Mouse (Mus musculus) heart, embryonic 11.5 days (tissue): ENCODE measurements around the gene Maml2. TPM values are rescaled to one million over a fixed set of nuclear protein-coding genes. Genes with fewer than 3 reads are reported as not detected.
A peak's percentile ranks its signal among the peaks of the same experiment; 100 is the strongest.

Source experiments
- ATAC-seq: fragments of 200-750 bp; cut with Nextera tagmentation; replicated peaks from 2 replicates; pipeline ENCODE4 v1.8.0; 2017; ENCODE audit warnings: moderate library complexity; ENCODE audit not compliant: insufficient number of reproducible peaks, low FRiP score, low TSS enrichment
- H3K27ac ChIP-seq: fragments of 300-500 bp; sonication (generic); 2 replicates; pipeline ENCODE4 v1.5.1; 2014; ENCODE audit warnings: mild to moderate bottlenecking, low read depth, low read length
- H3K27me3 ChIP-seq: fragments of 300-500 bp; sonication (generic); 2 replicates; pipeline ENCODE4 v1.6.1; 2014; ENCODE audit warnings: mild to moderate bottlenecking, low read length, mixed read lengths; ENCODE audit not compliant: control insufficient read depth, insufficient read depth
- H3K36me3 ChIP-seq: fragments of 300-500 bp; sonication (generic); 2 replicates; pipeline ENCODE4 v1.6.1; 2014; ENCODE audit warnings: mild to moderate bottlenecking, low read length, moderate library complexity, mixed read lengths; ENCODE audit not compliant: control insufficient read depth, insufficient read depth
- H3K4me1 ChIP-seq: fragments of 300-500 bp; sonication (generic); 2 replicates; pipeline ENCODE4 v1.6.1; 2014; ENCODE audit warnings: low read length; ENCODE audit not compliant: control insufficient read depth, insufficient read depth
- H3K4me2 ChIP-seq: fragments of 300-500 bp; sonication (generic); 2 replicates; pipeline ENCODE4 v1.6.1; 2014; ENCODE audit warnings: mild to moderate bottlenecking, moderate library complexity
- H3K4me3 ChIP-seq: fragments of 300-500 bp; sonication (generic); 2 replicates; pipeline ENCODE4 v1.5.1; 2014; ENCODE audit warnings: low read depth, low read length
- H3K9ac ChIP-seq: fragments of 300-500 bp; sonication (generic); 2 replicates; pipeline ENCODE4 v1.6.1; 2014; ENCODE audit warnings: mild to moderate bottlenecking, low read depth, low read length, moderate library complexity
- H3K9me3 ChIP-seq: fragments of 300-500 bp; sonication (generic); replicated peaks from 2 replicates; pipeline ENCODE4 v1.6.1; 2016; ENCODE audit warnings: low read length; ENCODE audit not compliant: control insufficient read depth
- WGBS: fragments of 180-500 bp; shearing (Covaris S2); extraction: QIAGEN DNeasy Blood & Tissue Kit; methylation state at CpG from one replicate; pipeline ENCODE4 v1.1.7; 2014; ENCODE audit not compliant: insufficient replicate concordance; 5-methylcytosine and 5-hydroxymethylcytosine counted together
- polyA plus RNA-seq: library from polyadenylated mRNA; unstranded; fragments of >200 nt; fragmentation: Nextera tagmentation; extraction: Ambion mirVana; gene quantifications from 2 replicates; pipeline ENCODE4 v1.2.1, GENCODE M21; 2014

Gene Maml2
- polyA plus RNA-seq, 1 experiment from 2014 or later, result 9.1 TPM

- Histone ChIP-seq H3K9me3 (no peaks in the 10 kb centered on the region), H3K4me3 (no peak overlapping the region), H3K27ac (no peak overlapping the region), H3K27me3 (no peaks in the 10 kb centered on the region), H3K9ac (no peak overlapping the region), H3K4me1 (peaks cover 26% of the 10 kb centered on the region), H3K36me3 (no peaks in the 10 kb centered on the region), H3K4me2 (no peak overlapping the region)
- ATAC-seq, result no peak
- 56% methylated on average over 4 of the region's 4 CpGs for WGBS
Measured at GRCm38 (mm10) chr9:13465358-13466020, 167.7 kb downstream of the Maml2 start.

- Histone ChIP-seq H3K4me3 (no peak overlapping the region), H3K27me3 (no peaks in the 10 kb centered on the region), H3K4me2 (no peak overlapping the region), H3K27ac (0 out of 2 replicates have a peak overlapping the region, but pooled peaks have one; percentile 22), H3K36me3 (no peaks in the 10 kb centered on the region), H3K9ac (no peak overlapping the region), H3K9me3 (no peaks in the 10 kb centered on the region), H3K4me1 (peaks cover 26% of the 10 kb centered on the region)
- ATAC-seq, result no peak
- 57% methylated on average over 4 of the region's 4 CpGs for WGBS
Measured at GRCm38 (mm10) chr9:13466351-13466750, 168.6 kb downstream of the Maml2 start.

- no peak overlapping the region for H3K4me3 ChIP-seq
- no peaks in the 10 kb centered on the region for H3K36me3 ChIP-seq
- H3K9ac ChIP-seq, result no peak overlapping the region
- H3K9me3 ChIP-seq, result no peaks in the 10 kb centered on the region
- no peak for ATAC-seq
- H3K4me2 ChIP-seq, result no peak overlapping the region
- WGBS, result 80% methylated on average over 10 of the region's 10 CpGs
- no peaks in the 10 kb centered on the region for H3K27me3 ChIP-seq
- peaks cover 26% of the 10 kb centered on the region for H3K4me1 ChIP-seq
- no peak overlapping the region for H3K27ac ChIP-seq
Measured at GRCm38 (mm10) chr9:13466816-13467215, 169.1 kb downstream of the Maml2 start.

- Histone ChIP-seq H3K27me3 (no peaks in the 10 kb centered on the region), H3K9me3 (no peaks in the 10 kb centered on the region), H3K4me2 (no peak overlapping the region), H3K27ac (peak overlapping the region; percentile 31; the same call in 1 of the 2 replicates), H3K4me1 (peaks cover 26% of the 10 kb centered on the region), H3K4me3 (no peak overlapping the region), H3K9ac (no peak overlapping the region), H3K36me3 (no peaks in the 10 kb centered on the region)
- no peak for ATAC-seq
- 80% methylated on average over 7 of the region's 7 CpGs for WGBS
Measured at GRCm38 (mm10) chr9:13467745-13468144, 170.0 kb downstream of the Maml2 start.

GRCm38 (mm10) chr9:13468778-13469177 is 171.0 kb downstream of the Maml2 start:
- WGBS, result 59% methylated on average over 6 of the region's 6 CpGs
- peak overlapping the region; percentile 54 for H3K27ac ChIP-seq
- H3K9ac ChIP-seq, result no peak overlapping the region
- H3K4me2 ChIP-seq, result no peak overlapping the region
- no peak overlapping the region for H3K4me3 ChIP-seq
- H3K36me3 ChIP-seq, result no peaks in the 10 kb centered on the region
- H3K27me3 ChIP-seq, result no peaks in the 10 kb centered on the region
- H3K4me1 ChIP-seq, result peaks cover 26% of the 10 kb centered on the region
- no peaks in the 10 kb centered on the region for H3K9me3 ChIP-seq
- ATAC-seq, result no peak

- Histone ChIP-seq H3K36me3 (no peaks in the 10 kb centered on the region), H3K27ac (no peak overlapping the region), H3K27me3 (no peaks in the 10 kb centered on the region), H3K4me2 (no peak overlapping the region), H3K9ac (no peak overlapping the region), H3K4me1 (peaks cover 22% of the 10 kb centered on the region), H3K9me3 (no peaks in the 10 kb centered on the region), H3K4me3 (no peak overlapping the region)
- WGBS, result 28% methylated on average over 7 of the region's 7 CpGs
- ATAC-seq, result no peak
Measured at GRCm38 (mm10) chr9:13470013-13470412, 172.3 kb downstream of the Maml2 start.

GRCm38 (mm10) chr9:13474951-13475350 is 177.2 kb downstream of the Maml2 start:
- Histone ChIP-seq H3K27me3 (no peaks in the 10 kb centered on the region), H3K9me3 (no peaks in the 10 kb centered on the region), H3K4me3 (no peak overlapping the region), H3K27ac (no peak overlapping the region), H3K36me3 (no peaks in the 10 kb centered on the region), H3K4me2 (no peak overlapping the region), H3K4me1 (peaks cover under 1% of the 10 kb centered on the region; the same call in 1 of the 2 replicates), H3K9ac (no peak overlapping the region)
- ATAC-seq, result no peak
- WGBS, result 94% methylated on average over 5 of the region's 5 CpGs

GRCm38 (mm10) chr9:13479275-13479674 is 181.5 kb downstream of the Maml2 start:
- Histone ChIP-seq H3K4me3 (no peak overlapping the region), H3K9me3 (no peaks in the 10 kb centered on the region), H3K9ac (no peak overlapping the region), H3K36me3 (no peaks in the 10 kb centered on the region), H3K4me1 (peaks cover 22% of the 10 kb centered on the region), H3K4me2 (no peak overlapping the region), H3K27me3 (no peaks in the 10 kb centered on the region), H3K27ac (no peak overlapping the region)
- no peak for ATAC-seq
- WGBS, result 56% methylated on average over 4 of the region's 4 CpGs
